Mouse (Mus musculus): ENCODE results near the gene Rnf185. TPM values are rescaled to one million over a fixed set of nuclear protein-coding genes. Genes with fewer than 3 reads are reported as not detected.

The Rnf185 gene
- total RNA-seq, 2 experiments from 2014 or later: 3.0 to 8.4 TPM

DNA sequence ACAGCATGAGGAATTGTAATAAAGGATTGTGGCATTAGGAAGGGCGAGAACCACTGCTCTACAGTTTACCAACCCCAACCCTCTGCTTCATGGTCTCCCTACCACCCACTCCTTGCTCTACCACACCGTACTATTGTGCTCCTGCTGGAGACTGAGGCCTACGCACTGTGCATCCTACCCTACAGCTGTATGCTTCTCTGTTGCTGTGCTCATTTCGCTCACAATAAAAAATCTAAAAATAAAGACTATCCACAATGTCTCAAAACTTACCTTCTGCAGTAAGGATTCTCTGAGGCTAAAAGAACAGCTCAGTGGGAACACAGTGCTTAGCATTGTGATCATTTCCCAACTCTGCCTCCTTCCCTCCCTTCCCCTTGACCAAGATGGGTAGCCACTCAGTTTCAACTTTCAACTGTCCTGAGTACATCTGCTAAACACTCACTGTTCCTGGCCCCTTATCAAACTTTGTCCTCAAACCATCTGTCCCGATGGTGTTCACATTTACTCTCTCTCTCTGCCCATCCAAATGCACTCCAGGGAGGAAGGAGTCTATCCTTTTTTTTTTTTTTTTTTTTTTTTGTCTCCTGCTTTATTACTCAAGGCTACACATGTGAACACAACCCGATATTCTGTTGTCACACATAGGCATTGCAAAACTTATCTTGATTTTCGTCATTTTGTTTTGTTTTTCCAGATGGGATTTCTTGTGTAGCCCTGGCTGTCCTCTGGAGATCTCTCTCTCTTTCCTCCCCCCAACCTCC is 47.7 kb downstream of the Rnf185 start:
- no peak for ATAC-seq (replicated peaks; ENCODE audit: low FRiP score, low TSS enrichment, poor library complexity, severe bottlenecking)

- peak; percentile 94 for ATAC-seq (replicated peaks; ENCODE audit: low FRiP score, low TSS enrichment, poor library complexity, severe bottlenecking)
Measured at GRCm38 (mm10) chr11:3403024-3403423, 49.1 kb downstream of the Rnf185 start.

GRCm38 (mm10) chr11:3398318-3398717 is 53.8 kb downstream of the Rnf185 start:
- ATAC-seq (replicated peaks; ENCODE audit: low FRiP score, low TSS enrichment, poor library complexity, severe bottlenecking): no peak

DNA sequence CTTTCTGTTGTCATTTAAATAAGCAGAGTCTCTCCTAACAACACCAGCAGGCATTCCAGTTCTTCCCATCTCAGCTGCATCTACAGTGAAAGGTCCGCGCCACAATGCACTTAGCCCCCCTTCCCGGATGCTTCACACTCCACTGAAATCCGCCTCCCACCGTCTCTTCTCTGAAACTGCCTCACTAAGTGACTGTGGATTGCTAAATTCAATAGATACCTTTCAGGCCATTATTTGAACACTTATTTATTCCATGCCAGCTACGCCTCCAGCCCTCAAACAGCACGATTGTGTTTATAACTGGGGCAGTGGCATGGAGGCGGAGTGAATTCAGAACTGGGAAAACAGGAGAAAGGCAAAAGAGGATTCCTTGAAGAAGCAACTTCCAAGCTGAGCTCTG is 55.6 kb downstream of the Rnf185 start:
- ATAC-seq (replicated peaks; ENCODE audit: low FRiP score, low TSS enrichment, poor library complexity, severe bottlenecking): no peak

- ATAC-seq (replicated peaks; ENCODE audit: low FRiP score, low TSS enrichment, poor library complexity, severe bottlenecking): no peak
Measured at GRCm38 (mm10) chr11:3396091-3396490, 56.1 kb downstream of the Rnf185 start.

- ATAC-seq (replicated peaks; ENCODE audit: low FRiP score, low TSS enrichment, poor library complexity, severe bottlenecking): no peak
Measured at GRCm38 (mm10) chr11:3394520-3394919, 57.6 kb downstream of the Rnf185 start.

DNA sequence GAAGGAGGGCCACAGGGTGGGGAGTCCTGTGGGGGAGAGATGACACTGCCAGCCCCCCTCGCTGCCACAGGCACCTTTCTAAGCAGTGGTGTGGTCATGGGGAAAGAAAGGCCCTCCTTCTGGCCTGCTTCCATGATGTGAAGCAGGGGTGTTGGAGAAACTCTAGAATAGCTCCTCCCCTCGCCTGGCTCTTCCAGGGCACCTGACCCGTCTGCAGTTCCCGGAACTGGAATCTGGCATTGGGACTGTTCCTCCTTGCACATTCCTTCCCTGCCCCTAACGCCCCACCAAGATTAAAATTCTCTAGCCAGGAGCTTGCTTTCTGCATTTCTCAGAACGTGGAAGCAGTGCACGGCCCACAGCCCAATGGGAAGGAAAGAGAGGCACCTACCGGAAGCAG is 59.6 kb downstream of the Rnf185 start:
- ATAC-seq (replicated peaks; ENCODE audit: low FRiP score, low TSS enrichment, poor library complexity, severe bottlenecking): no peak

DNA sequence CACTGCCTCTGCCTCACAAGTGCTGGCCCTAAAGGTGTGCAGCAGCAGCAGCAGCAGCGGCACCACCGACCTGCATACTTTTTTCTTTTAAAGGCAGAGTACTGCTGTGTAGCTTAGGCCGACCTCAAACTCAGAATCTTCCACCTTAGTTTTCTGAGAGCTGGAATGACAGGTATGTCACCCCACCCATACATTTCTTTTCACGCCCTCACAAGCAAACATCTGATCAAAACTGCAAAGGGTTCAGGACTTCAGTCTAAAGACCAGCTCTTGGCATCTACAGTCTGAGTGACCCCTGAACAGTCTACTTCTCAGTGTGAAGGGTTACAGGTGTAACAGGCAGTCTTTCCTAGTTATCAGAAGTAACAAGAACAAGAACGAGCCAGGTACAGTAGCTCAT is 61.4 kb downstream of the Rnf185 start:
- no peak for ATAC-seq (replicated peaks; ENCODE audit: low FRiP score, low TSS enrichment, poor library complexity, severe bottlenecking)

DNA sequence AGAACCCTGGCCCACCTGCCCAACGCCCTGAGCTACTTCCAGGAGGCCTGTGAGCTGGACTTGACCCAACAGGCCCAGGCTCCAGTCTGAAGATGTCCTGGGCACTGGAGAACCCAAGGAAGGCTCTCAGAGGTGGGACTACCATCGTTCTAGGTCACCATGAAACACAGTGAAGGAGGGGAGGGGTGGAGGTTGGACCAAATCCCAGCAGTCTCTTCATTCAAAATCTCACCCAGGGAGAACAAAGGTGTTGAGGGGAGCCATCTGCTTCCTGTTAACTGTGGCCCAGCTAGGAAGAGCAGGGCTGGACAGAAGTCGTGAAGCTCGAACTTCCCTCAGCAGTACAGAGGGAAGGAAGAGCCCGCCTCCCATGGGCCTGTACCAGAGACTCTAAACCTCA is 62.2 kb downstream of the Rnf185 start:
- ATAC-seq (replicated peaks; ENCODE audit: low FRiP score, low TSS enrichment, poor library complexity, severe bottlenecking): no peak

GRCm38 (mm10) chr11:3387482-3388196 is 64.5 kb downstream of the Rnf185 start:
- ATAC-seq (replicated peaks; ENCODE audit: low FRiP score, low TSS enrichment, poor library complexity, severe bottlenecking): 0 out of 2 replicates have a peak, but pooled peaks have one; percentile 1

DNA sequence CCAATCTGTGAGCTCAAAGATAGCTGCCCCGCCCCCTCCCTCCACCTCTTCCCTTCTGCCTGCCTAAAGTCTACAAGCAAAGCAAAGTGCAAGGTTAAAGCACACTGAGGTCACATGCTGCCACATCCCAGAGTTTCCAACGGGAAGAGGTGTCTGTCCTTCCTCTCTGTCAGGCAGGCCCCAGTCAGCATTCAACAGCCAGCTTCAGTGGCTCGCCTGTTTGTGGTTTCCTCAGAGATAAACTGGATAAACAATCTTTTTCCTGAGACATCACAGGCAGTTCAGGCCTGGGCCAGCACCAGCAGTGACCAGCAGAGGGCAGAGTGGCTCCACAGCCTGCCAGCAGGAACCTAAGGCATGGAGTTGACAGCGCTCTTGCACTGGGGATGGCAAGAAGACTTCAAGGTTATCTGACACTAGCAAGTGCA is 65.2 kb downstream of the Rnf185 start:
- peak; percentile 96 for ATAC-seq (replicated peaks; ENCODE audit: low FRiP score, low TSS enrichment, poor library complexity, severe bottlenecking)

GRCm38 (mm10) chr11:3382602-3383594 is 69.3 kb downstream of the Rnf185 start:
- ATAC-seq (replicated peaks; ENCODE audit: low FRiP score, low TSS enrichment, poor library complexity, severe bottlenecking): no peak

DNA sequence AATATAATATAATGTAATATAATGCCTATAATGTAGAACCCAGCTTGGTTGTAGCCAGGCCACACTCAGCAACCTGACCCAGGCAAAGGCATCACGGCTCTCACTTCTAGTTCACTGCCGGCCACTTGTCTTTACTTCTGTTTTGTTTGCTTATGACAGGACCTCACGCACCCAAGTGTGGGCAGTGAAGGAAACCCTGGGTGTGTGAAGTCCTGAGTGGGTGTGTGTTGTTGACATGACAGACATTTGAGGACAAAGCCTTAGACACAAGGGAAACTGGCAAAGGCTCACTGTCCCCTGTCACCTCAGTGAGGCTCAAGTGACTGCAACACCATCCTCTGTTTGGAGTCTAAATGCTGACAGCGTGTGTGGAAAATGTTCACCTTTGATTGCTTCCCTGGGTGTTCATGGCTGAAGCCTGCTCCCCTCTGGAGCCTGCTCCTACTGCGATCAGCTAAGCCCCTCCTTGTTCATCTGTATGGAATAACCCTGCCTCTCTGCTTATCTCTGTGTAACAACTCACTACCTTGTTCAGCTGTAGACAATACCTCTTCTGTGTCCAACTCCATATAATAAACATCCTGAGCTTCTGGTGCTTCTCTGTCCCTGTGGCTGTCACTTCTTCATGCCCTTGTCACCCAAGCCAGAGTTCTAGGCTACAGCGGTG is 70.9 kb downstream of the Rnf185 start:
- ATAC-seq (replicated peaks; ENCODE audit: low FRiP score, low TSS enrichment, poor library complexity, severe bottlenecking): no peak

DNA sequence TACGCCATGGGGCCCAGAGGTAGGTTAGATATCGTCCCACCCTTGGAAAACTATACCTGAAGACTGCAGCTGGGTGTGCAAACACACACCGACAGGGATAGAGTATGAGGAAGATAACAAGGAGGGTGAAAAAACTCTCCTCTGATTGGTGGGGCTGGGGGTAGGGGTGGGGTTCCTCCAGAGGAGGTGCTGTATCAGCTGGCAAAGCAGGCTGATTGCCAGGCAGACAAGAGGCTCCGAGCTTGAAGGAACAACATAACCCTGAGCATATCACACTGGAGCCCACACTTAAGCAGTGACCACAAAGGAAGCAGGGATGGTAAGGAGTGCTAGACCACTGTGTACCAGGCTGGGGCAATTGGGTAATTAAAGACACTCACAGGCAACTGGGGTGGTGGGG is 72.7 kb downstream of the Rnf185 start:
- ATAC-seq (replicated peaks; ENCODE audit: low FRiP score, low TSS enrichment, poor library complexity, severe bottlenecking): peak; percentile 82

GRCm38 (mm10) chr11:3374741-3375140 is 77.4 kb downstream of the Rnf185 start:
- no peak for ATAC-seq (replicated peaks; ENCODE audit: low FRiP score, low TSS enrichment, poor library complexity, severe bottlenecking)

DNA sequence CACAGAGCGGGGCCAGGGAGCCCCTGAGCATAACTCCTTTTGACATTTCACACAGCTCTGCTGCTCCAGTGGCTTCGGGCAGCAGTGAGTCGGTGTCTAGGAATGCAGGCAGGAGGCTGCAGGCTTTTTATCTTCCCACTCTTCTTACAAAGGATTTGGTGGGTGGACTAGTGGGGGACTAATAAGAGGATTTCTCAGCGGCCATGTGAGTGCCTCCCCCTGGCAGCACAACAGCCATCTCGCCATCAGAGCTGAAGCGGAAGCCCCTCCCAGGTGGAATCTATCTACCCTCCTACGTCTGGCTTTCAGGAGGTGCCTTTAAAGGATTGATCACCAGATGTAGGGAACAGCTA is 77.9 kb downstream of the Rnf185 start:
- ATAC-seq (replicated peaks; ENCODE audit: low FRiP score, low TSS enrichment, poor library complexity, severe bottlenecking): no peak

- no peak for ATAC-seq (replicated peaks; ENCODE audit: low FRiP score, low TSS enrichment, poor library complexity, severe bottlenecking)
Measured at GRCm38 (mm10) chr11:3373591-3374292, 78.4 kb downstream of the Rnf185 start.

GRCm38 (mm10) chr11:3371599-3372295 is 80.4 kb downstream of the Rnf185 start:
- ATAC-seq (replicated peaks; ENCODE audit: low FRiP score, low TSS enrichment, poor library complexity, severe bottlenecking): 0 out of 2 replicates have a peak, but pooled peaks have one; percentile 1
